Mouse (Mus musculus) hindbrain, embryonic 14.5 days (tissue): ENCODE data around the gene Zfp131. TPM values are rescaled to one million over a fixed set of nuclear protein-coding genes. Genes with fewer than 3 reads are reported as not detected.
"Not testable (repeated sequence)": the region's sequence is repeated elsewhere in the genome, so short reads cannot be mapped to it uniquely, and the experiment has no call there.

Experiments
- ATAC-seq: fragments of 200-750 bp; cut with Nextera tagmentation; 2 replicates; pipeline ENCODE4 v1.8.0; 2017; ENCODE audit warnings: moderate number of reproducible peaks, mild to moderate bottlenecking, moderate TSS enrichment, moderate library complexity; ENCODE audit not compliant: low FRiP score
- DNase-seq: peaks from one replicate; pipeline ENCODE4 v3.0.0-alpha.2; 2015; ENCODE audit warnings: low spot score
- H3K27ac ChIP-seq: fragments of 300-500 bp; sonication (generic); 2 replicates; pipeline ENCODE4 v1.5.1; 2014; ENCODE audit warnings: mild to moderate bottlenecking, moderate library complexity
- H3K27me3 ChIP-seq: fragments of 300-500 bp; sonication (generic); 2 replicates; pipeline ENCODE4 v1.6.1; 2014; ENCODE audit warnings: mild to moderate bottlenecking, low read length, mixed read lengths; ENCODE audit not compliant: control insufficient read depth, insufficient read depth
- H3K36me3 ChIP-seq: fragments of 300-500 bp; sonication (generic); replicated peaks from 2 replicates; pipeline ENCODE4 v1.6.1; 2014; ENCODE audit not compliant: control insufficient read depth, insufficient read depth
- H3K4me1 ChIP-seq: fragments of 300-500 bp; sonication (generic); replicated peaks from 2 replicates; pipeline ENCODE4 v1.6.1; 2014; ENCODE audit warnings: antibody characterized with exemption, low read length, mixed read lengths; ENCODE audit not compliant: control insufficient read depth, insufficient read depth
- H3K4me2 ChIP-seq: fragments of 300-500 bp; sonication (generic); replicated peaks from 2 replicates; pipeline ENCODE4 v1.6.1; 2014; ENCODE audit warnings: mild to moderate bottlenecking, moderate library complexity
- H3K4me3 ChIP-seq: fragments of 300-500 bp; sonication (generic); replicated peaks from 2 replicates; pipeline ENCODE4 v1.5.1; 2014; ENCODE audit warnings: mild to moderate bottlenecking, low read length
- H3K9ac ChIP-seq: fragments of 300-500 bp; sonication (generic); 2 replicates; pipeline ENCODE4 v1.6.1; 2014
- H3K9me3 ChIP-seq: fragments of 300-500 bp; sonication (generic); 2 replicates; pipeline ENCODE4 v1.6.1; 2016; ENCODE audit warnings: low read length; ENCODE audit not compliant: control insufficient read depth
- WGBS: fragments of 180-500 bp; shearing (Covaris S2); extraction: QIAGEN DNeasy Blood & Tissue Kit; methylation state at CpG from one replicate; pipeline ENCODE4 v1.1.7; 2014; 5-methylcytosine and 5-hydroxymethylcytosine counted together
- polyA plus RNA-seq: library from polyadenylated mRNA; unstranded; fragments of >200 nt; fragmentation: Nextera tagmentation; extraction: Ambion mirVana; gene quantifications from 2 replicates; pipeline ENCODE4 v1.2.1, GENCODE M21; 2014

Zfp131 gene
- polyA plus RNA-seq = 32.7 and 34.5 TPM in 2 replicates

- peak within 1 kb of the TSS; percentile 63 for H3K4me2 ChIP-seq
- ATAC-seq = peak; percentile 97
- peak within 1 kb of the TSS; percentile 93 for H3K4me3 ChIP-seq
- peak; percentile 95 for DNase-seq
- peak within 1 kb of the TSS; percentile 94 for H3K9ac ChIP-seq
- peaks cover 33% of the 10 kb centered on the region for H3K36me3 ChIP-seq
- WGBS = 0% methylated on average over 69 of the region's 86 CpGs
- peaks cover 12% of the 10 kb centered on the region for H3K4me1 ChIP-seq
- no peaks in the 10 kb centered on the region for H3K9me3 ChIP-seq
- H3K27ac ChIP-seq = peak within 1 kb of the TSS; percentile 98
- no peaks in the 10 kb centered on the region for H3K27me3 ChIP-seq
These were observed at the start of gene Zfp131 for GRCm38 (mm10) chr13:119790761-119791579. Gene Zfp131 (minus strand): TSS chr13:119790889.

- H3K9ac ChIP-seq, H3K4me1 ChIP-seq, H3K4me2 ChIP-seq, H3K27me3 ChIP-seq, H3K27ac ChIP-seq, H3K4me3 ChIP-seq, H3K9me3 ChIP-seq, H3K36me3 ChIP-seq: not testable (repeated sequence)
- 31% methylated on average over 6 of the region's 6 CpGs for WGBS
- ATAC-seq = peak; percentile 63; the same call in 1 of the 2 replicates
- DNase-seq = peak; percentile 34
These were observed 49.3 kb upstream of the Zfp131 start for GRCm38 (mm10) chr13:119839982-119840381.

- not testable (repeated sequence) for H3K4me3 ChIP-seq, H3K9ac ChIP-seq, H3K27ac ChIP-seq, H3K9me3 ChIP-seq, H3K36me3 ChIP-seq, H3K27me3 ChIP-seq, H3K4me1 ChIP-seq
- WGBS = 4% methylated on average over 14 of the region's 23 CpGs
- DNase-seq = peak; percentile 26
- peak; percentile 61; the same call in 1 of the 2 replicates for ATAC-seq
- H3K4me2 ChIP-seq = peak overlapping the region; percentile 35
These were observed 47.1 kb upstream of the Zfp131 start for GRCm38 (mm10) chr13:119837719-119838337.

GRCm38 (mm10) chr13:119836324-119836811 is 45.7 kb upstream of the Zfp131 start:
- H3K4me3 ChIP-seq = peak overlapping the region; percentile 18
- peak; percentile 45 for DNase-seq
- 11% methylated on average over 23 of the region's 23 CpGs for WGBS
- not testable (repeated sequence) for H3K27me3 ChIP-seq, H3K9me3 ChIP-seq, H3K4me1 ChIP-seq, H3K9ac ChIP-seq, H3K27ac ChIP-seq, H3K36me3 ChIP-seq
- ATAC-seq = peak; percentile 77
- H3K4me2 ChIP-seq = peak overlapping the region; percentile 46

GRCm38 (mm10) chr13:119835320-119836056 is 44.8 kb upstream of the Zfp131 start, which contains the start of gene D13Ertd608e:
Gene D13Ertd608e (plus strand): TSS chr13:119836006.
- H3K9ac ChIP-seq, H3K36me3 ChIP-seq, H3K27ac ChIP-seq, H3K4me1 ChIP-seq, H3K27me3 ChIP-seq, H3K9me3 ChIP-seq: not testable (repeated sequence)
- Histone ChIP-seq H3K4me2 (peak within 1 kb of the TSS; percentile 46), H3K4me3 (peak within 1 kb of the TSS; percentile 18)
- ATAC-seq = peak; percentile 29; the same call in 1 of the 2 replicates
- WGBS = 17% methylated on average over 14 of the region's 25 CpGs
- peak; percentile 32 for DNase-seq

GRCm38 (mm10) chr13:119830116-119830515 is 39.4 kb upstream of the Zfp131 start, which contains the start of gene AF067063:
Gene AF067063 (minus strand): TSS chr13:119830216.
- DNase-seq, H3K27me3 ChIP-seq, H3K4me3 ChIP-seq, H3K27ac ChIP-seq, H3K36me3 ChIP-seq, H3K9ac ChIP-seq, H3K4me1 ChIP-seq, ATAC-seq, H3K4me2 ChIP-seq, H3K9me3 ChIP-seq: not testable (repeated sequence)

- H3K27ac ChIP-seq = no peak overlapping the region
- no peak overlapping the region for H3K4me3 ChIP-seq
- 10% methylated on average over 2 of the region's 2 CpGs for WGBS
- no peaks in the 10 kb centered on the region for H3K27me3 ChIP-seq
- ATAC-seq (no peak), DNase-seq (no peak)
- no peaks in the 10 kb centered on the region for H3K4me1 ChIP-seq
- no peaks in the 10 kb centered on the region for H3K9me3 ChIP-seq
- H3K9ac ChIP-seq = no peak overlapping the region
- H3K4me2 ChIP-seq = no peak overlapping the region
- H3K36me3 ChIP-seq = no peaks in the 10 kb centered on the region
These were observed 27.0 kb upstream of the Zfp131 start for GRCm38 (mm10) chr13:119817579-119818206.

GRCm38 (mm10) chr13:119816798-119817197 is 26.1 kb upstream of the Zfp131 start:
- no peaks in the 10 kb centered on the region for H3K27me3 ChIP-seq
- H3K4me2 ChIP-seq = no peak overlapping the region
- DNase-seq (no peak), ATAC-seq (no peak)
- H3K4me3 ChIP-seq = no peak overlapping the region
- no peaks in the 10 kb centered on the region for H3K36me3 ChIP-seq
- no peak overlapping the region for H3K9ac ChIP-seq
- H3K4me1 ChIP-seq = no peaks in the 10 kb centered on the region
- 61% methylated on average over 8 of the region's 8 CpGs for WGBS
- H3K27ac ChIP-seq = no peak overlapping the region
- H3K9me3 ChIP-seq = no peaks in the 10 kb centered on the region
